Mouse (Mus musculus): Measurements from ENCODE around the gene Hip1. TPM values are rescaled to one million over a fixed set of nuclear protein-coding genes. Genes with fewer than 3 reads are reported as not detected.

Hip1 gene
- polyA plus RNA-seq, 1 experiment, result 51.6 TPM

- no peaks in the 10 kb centered on the region for H3K9me3 ChIP-seq (replicated peaks; ENCODE audit: control insufficient read depth, insufficient read depth, low read length, poor library complexity, severe bottlenecking)
- H3K4me3 ChIP-seq (ENCODE audit: low read depth, low read length), result no peak overlapping the region
- peaks cover 2% of the 10 kb centered on the region for H3K4me1 ChIP-seq (ENCODE audit: control insufficient read depth, insufficient read depth, low read length)
- H3K27me3 ChIP-seq (ENCODE audit: control insufficient read depth, insufficient read depth, low read length, poor library complexity, severe bottlenecking), result no peaks in the 10 kb centered on the region
- TF ChIP-seq POLR2A (IDR thresholded peaks at IDR 0.05; ENCODE audit: insufficient read depth, low read length) (no peak), CTCF (IDR thresholded peaks at IDR 0.05; ENCODE audit: low read depth, low read length) (peak; percentile 54)
- peak overlapping the region; percentile 32 for H3K27ac ChIP-seq (ENCODE audit: insufficient read depth, low read length)
- H3K9ac ChIP-seq (ENCODE audit: low read depth, poor library complexity, severe bottlenecking), result no peak overlapping the region
- no peaks in the 10 kb centered on the region for H3K36me3 ChIP-seq (ENCODE audit: control insufficient read depth, insufficient read depth, low read length, poor library complexity, severe bottlenecking)
Measured at GRCm38 (mm10) chr5:135494183-135494910, 50.6 kb downstream of the Hip1 start.

GRCm38 (mm10) chr5:135493095-135493494 lies 51.8 kb downstream of the Hip1 start:
- Histone ChIP-seq H3K4me1 (ENCODE audit: control insufficient read depth, insufficient read depth, low read length) (peaks cover 2% of the 10 kb centered on the region), H3K27me3 (ENCODE audit: control insufficient read depth, insufficient read depth, low read length, poor library complexity, severe bottlenecking) (no peaks in the 10 kb centered on the region), H3K4me3 (ENCODE audit: low read depth, low read length) (no peak overlapping the region), H3K9ac (ENCODE audit: low read depth, poor library complexity, severe bottlenecking) (no peak overlapping the region), H3K36me3 (ENCODE audit: control insufficient read depth, insufficient read depth, low read length, poor library complexity, severe bottlenecking) (no peaks in the 10 kb centered on the region), H3K27ac (ENCODE audit: insufficient read depth, low read length) (peak overlapping the region; percentile 97), H3K9me3 (replicated peaks; ENCODE audit: control insufficient read depth, insufficient read depth, low read length, poor library complexity, severe bottlenecking) (no peaks in the 10 kb centered on the region)
- TF ChIP-seq CTCF (IDR thresholded peaks at IDR 0.05; ENCODE audit: low read depth, low read length) (no peak), EP300 (IDR thresholded peaks at IDR 0.05; ENCODE audit: insufficient read depth, low read depth, low read length) (peak; percentile 98)

- no peak for TF ChIP-seq CTCF (IDR thresholded peaks at IDR 0.05; ENCODE audit: low read depth, low read length)
- no peak for TF ChIP-seq EP300 (IDR thresholded peaks at IDR 0.05; ENCODE audit: insufficient read depth, low read depth, low read length)
- TF ChIP-seq POLR2A (IDR thresholded peaks at IDR 0.05; ENCODE audit: insufficient read depth, low read length), result no peak
- H3K4me1 ChIP-seq (ENCODE audit: control insufficient read depth, insufficient read depth, low read length), result peaks cover 4% of the 10 kb centered on the region
- H3K4me3 ChIP-seq (ENCODE audit: low read depth, low read length), result no peak overlapping the region
- H3K9ac ChIP-seq (ENCODE audit: low read depth, poor library complexity, severe bottlenecking), result no peak overlapping the region
- peak overlapping the region; percentile 97 for H3K27ac ChIP-seq (ENCODE audit: insufficient read depth, low read length)
- no peaks in the 10 kb centered on the region for H3K27me3 ChIP-seq (ENCODE audit: control insufficient read depth, insufficient read depth, low read length, poor library complexity, severe bottlenecking)
- no peaks in the 10 kb centered on the region for H3K36me3 ChIP-seq (ENCODE audit: control insufficient read depth, insufficient read depth, low read length, poor library complexity, severe bottlenecking)
- H3K9me3 ChIP-seq (replicated peaks; ENCODE audit: control insufficient read depth, insufficient read depth, low read length, poor library complexity, severe bottlenecking), result no peaks in the 10 kb centered on the region
Measured at GRCm38 (mm10) chr5:135492126-135492525, 52.8 kb downstream of the Hip1 start.

GRCm38 (mm10) chr5:135489695-135490294 lies 55.1 kb downstream of the Hip1 start:
- Histone ChIP-seq H3K9ac (ENCODE audit: low read depth, poor library complexity, severe bottlenecking) (peak overlapping the region; percentile 92), H3K27ac (ENCODE audit: insufficient read depth, low read length) (peak overlapping the region; percentile 74), H3K9me3 (replicated peaks; ENCODE audit: control insufficient read depth, insufficient read depth, low read length, poor library complexity, severe bottlenecking) (no peaks in the 10 kb centered on the region), H3K36me3 (ENCODE audit: control insufficient read depth, insufficient read depth, low read length, poor library complexity, severe bottlenecking) (no peaks in the 10 kb centered on the region), H3K27me3 (ENCODE audit: control insufficient read depth, insufficient read depth, low read length, poor library complexity, severe bottlenecking) (no peaks in the 10 kb centered on the region), H3K4me1 (ENCODE audit: control insufficient read depth, insufficient read depth, low read length) (peaks cover 7% of the 10 kb centered on the region), H3K4me3 (ENCODE audit: low read depth, low read length) (peak overlapping the region; percentile 80)
- TF ChIP-seq EP300 (IDR thresholded peaks at IDR 0.05; ENCODE audit: insufficient read depth, low read depth, low read length) (no peak), CTCF (IDR thresholded peaks at IDR 0.05; ENCODE audit: low read depth, low read length) (no peak), POLR2A (IDR thresholded peaks at IDR 0.05; ENCODE audit: insufficient read depth, low read length) (no peak)

- Histone ChIP-seq H3K9me3 (replicated peaks; ENCODE audit: control insufficient read depth, insufficient read depth, low read length, poor library complexity, severe bottlenecking) (no peaks in the 10 kb centered on the region; the same call in 1 of the 2 replicates), H3K27ac (ENCODE audit: insufficient read depth, low read length) (peak overlapping the region; percentile 83), H3K9ac (ENCODE audit: low read depth, poor library complexity, severe bottlenecking) (peak overlapping the region; percentile 92), H3K36me3 (ENCODE audit: control insufficient read depth, insufficient read depth, low read length, poor library complexity, severe bottlenecking) (no peaks in the 10 kb centered on the region), H3K4me3 (ENCODE audit: low read depth, low read length) (peak overlapping the region; percentile 95), H3K4me1 (ENCODE audit: control insufficient read depth, insufficient read depth, low read length) (peaks cover 7% of the 10 kb centered on the region), H3K27me3 (ENCODE audit: control insufficient read depth, insufficient read depth, low read length, poor library complexity, severe bottlenecking) (no peaks in the 10 kb centered on the region)
- TF ChIP-seq EP300 (IDR thresholded peaks at IDR 0.05; ENCODE audit: insufficient read depth, low read depth, low read length) (peak; percentile 90; the same call in 1 of the 2 replicates), POLR2A (IDR thresholded peaks at IDR 0.05; ENCODE audit: insufficient read depth, low read length) (no peak)
Measured at GRCm38 (mm10) chr5:135488881-135489694, 55.8 kb downstream of the Hip1 start.

Data from ES-Bruce4 (cell line).